Mouse (Mus musculus): ENCODE results near the gene Stap2. TPM values are rescaled to one million over a fixed set of nuclear protein-coding genes. Genes with fewer than 3 reads are reported as not detected.

Stap2 gene
- total and polyA plus RNA-seq, 3 experiments = 12.2 to 28.6 (median 14.8) TPM

- DNase-seq = no peak
- WGBS = 94% methylated on average over 10 of the region's 10 CpGs
- no peak overlapping the region for H3K27ac ChIP-seq
- TF ChIP-seq CTCF (IDR thresholded peaks at IDR 0.05) (no peak), EP300 (IDR thresholded peaks at IDR 0.05; ENCODE audit: insufficient read depth, low read depth, low read length) (no peak), POLR2A (IDR thresholded peaks at IDR 0.05; ENCODE audit: insufficient read depth, low read depth, low read length) (no peak)
- H3K79me2 ChIP-seq (replicated peaks; ENCODE audit: control insufficient read depth, insufficient read depth, low read length) = no peaks in the 10 kb centered on the region
- H3K4me3 ChIP-seq = no peak overlapping the region
- intact Hi-C loops (cut with DNase I) = no loop called here
- no peak overlapping the region for H3K9ac ChIP-seq (ENCODE audit: low read depth, low read length)
- H3K36me3 ChIP-seq (ENCODE audit: control insufficient read depth, insufficient read depth, low read length) = no peaks in the 10 kb centered on the region
- H3K27me3 ChIP-seq (ENCODE audit: control insufficient read depth, insufficient read depth, low read length) = no peaks in the 10 kb centered on the region
- peaks cover 2% of the 10 kb centered on the region for H3K4me1 ChIP-seq (ENCODE audit: control insufficient read depth, insufficient read depth, low read length)
Observed at GRCm38 (mm10) chr17:55964496-55964895, 40.9 kb downstream of the Stap2 start.

- Histone ChIP-seq H3K4me3 (no peak overlapping the region), H3K27me3 (ENCODE audit: control insufficient read depth, insufficient read depth, low read length) (no peaks in the 10 kb centered on the region), H3K36me3 (ENCODE audit: control insufficient read depth, insufficient read depth, low read length) (no peaks in the 10 kb centered on the region), H3K9ac (ENCODE audit: low read depth, low read length) (no peak overlapping the region), H3K79me2 (replicated peaks; ENCODE audit: control insufficient read depth, insufficient read depth, low read length) (no peaks in the 10 kb centered on the region), H3K4me1 (ENCODE audit: control insufficient read depth, insufficient read depth, low read length) (peaks cover 4% of the 10 kb centered on the region), H3K27ac (no peak overlapping the region)
- TF ChIP-seq POLR2A (IDR thresholded peaks at IDR 0.05; ENCODE audit: insufficient read depth, low read depth, low read length) = no peak
- TF ChIP-seq CTCF (IDR thresholded peaks at IDR 0.05) = no peak
- TF ChIP-seq EP300 (IDR thresholded peaks at IDR 0.05; ENCODE audit: insufficient read depth, low read depth, low read length) = no peak
- intact Hi-C loops (cut with DNase I) = no loop called here
- DNase-seq = peak in 1 of 2 experiments; percentile 18
- WGBS = 69% methylated on average over 14 of the region's 14 CpGs
Observed at GRCm38 (mm10) chr17:55963171-55963570, 42.2 kb downstream of the Stap2 start.

GRCm38 (mm10) chr17:55961631-55962030 is 43.8 kb downstream of the Stap2 start:
- H3K4me3 ChIP-seq = no peak overlapping the region
- intact Hi-C loops (cut with DNase I) = no loop called here
- H3K79me2 ChIP-seq (replicated peaks; ENCODE audit: control insufficient read depth, insufficient read depth, low read length) = no peaks in the 10 kb centered on the region
- no peak overlapping the region for H3K27ac ChIP-seq
- no peak overlapping the region for H3K9ac ChIP-seq (ENCODE audit: low read depth, low read length)
- DNase-seq = no peak
- peaks cover 4% of the 10 kb centered on the region for H3K4me1 ChIP-seq (ENCODE audit: control insufficient read depth, insufficient read depth, low read length)
- H3K36me3 ChIP-seq (ENCODE audit: control insufficient read depth, insufficient read depth, low read length) = no peaks in the 10 kb centered on the region
- WGBS = 95% methylated on average over 7 of the region's 7 CpGs
- no peaks in the 10 kb centered on the region for H3K27me3 ChIP-seq (ENCODE audit: control insufficient read depth, insufficient read depth, low read length)
- no peak for TF ChIP-seq EP300 (IDR thresholded peaks at IDR 0.05; ENCODE audit: insufficient read depth, low read depth, low read length)
- no peak for TF ChIP-seq POLR2A (IDR thresholded peaks at IDR 0.05; ENCODE audit: insufficient read depth, low read depth, low read length)
- TF ChIP-seq CTCF (IDR thresholded peaks at IDR 0.05) = no peak

DNA sequence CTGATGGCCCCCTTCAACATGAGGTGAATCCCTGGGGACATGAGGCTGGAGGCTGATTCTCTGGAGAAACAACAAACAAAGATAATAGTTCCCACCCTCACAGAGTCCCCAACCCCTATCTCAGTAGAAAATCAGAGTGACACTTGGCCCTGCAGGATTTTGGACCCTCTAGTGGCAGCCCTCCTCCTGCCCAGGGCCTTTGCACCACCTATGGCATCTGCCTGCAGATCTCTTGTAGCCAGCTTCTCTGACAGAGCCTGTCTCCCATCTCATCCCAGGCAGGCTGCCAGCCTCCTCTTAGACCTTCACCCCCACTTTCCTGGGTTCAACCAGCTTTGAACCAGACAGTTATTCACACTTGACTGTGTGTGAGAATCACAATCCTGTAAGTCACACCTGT is 44.6 kb downstream of the Stap2 start:
- Histone ChIP-seq H3K27me3 (ENCODE audit: control insufficient read depth, insufficient read depth, low read length) (no peaks in the 10 kb centered on the region), H3K79me2 (replicated peaks; ENCODE audit: control insufficient read depth, insufficient read depth, low read length) (no peaks in the 10 kb centered on the region), H3K4me1 (ENCODE audit: control insufficient read depth, insufficient read depth, low read length) (peaks cover 4% of the 10 kb centered on the region), H3K9ac (ENCODE audit: low read depth, low read length) (no peak overlapping the region), H3K36me3 (ENCODE audit: control insufficient read depth, insufficient read depth, low read length) (no peaks in the 10 kb centered on the region), H3K27ac (no peak overlapping the region), H3K4me3 (no peak overlapping the region)
- intact Hi-C loops (cut with DNase I) = loop anchor here (1.0 kb wide), 1 partner anchor 50 kb away; no protein-coding TSS in a partner anchor
- TF ChIP-seq EP300 (IDR thresholded peaks at IDR 0.05; ENCODE audit: insufficient read depth, low read depth, low read length) = no peak
- no peak for DNase-seq

GRCm38 (mm10) chr17:55959946-55960740 is 45.2 kb downstream of the Stap2 start:
- Histone ChIP-seq H3K79me2 (replicated peaks; ENCODE audit: control insufficient read depth, insufficient read depth, low read length) (no peaks in the 10 kb centered on the region), H3K9ac (ENCODE audit: low read depth, low read length) (no peak overlapping the region), H3K27me3 (ENCODE audit: control insufficient read depth, insufficient read depth, low read length) (no peaks in the 10 kb centered on the region), H3K4me1 (ENCODE audit: control insufficient read depth, insufficient read depth, low read length) (peaks cover 4% of the 10 kb centered on the region), H3K27ac (peak overlapping the region; percentile 95; the same call in 1 of the 2 replicates), H3K4me3 (peak overlapping the region; percentile 72), H3K36me3 (ENCODE audit: control insufficient read depth, insufficient read depth, low read length) (no peaks in the 10 kb centered on the region)
- intact Hi-C loops (cut with DNase I) = loop anchor here (1.0 to 10.0 kb wide), 5 partner anchors 15 to 295 kb away; partner anchors contain the start of genes Fem1a, Pot1b and Sh3gl1
- 66% methylated on average over 10 of the region's 10 CpGs for WGBS
- DNase-seq = no peak
- no peak for TF ChIP-seq EP300 (IDR thresholded peaks at IDR 0.05; ENCODE audit: insufficient read depth, low read depth, low read length)
- TF ChIP-seq CTCF (IDR thresholded peaks at IDR 0.05) = no peak
- no peak for TF ChIP-seq POLR2A (IDR thresholded peaks at IDR 0.05; ENCODE audit: insufficient read depth, low read depth, low read length)
